Mouse (Mus musculus) lung, embryonic 14.5 days (tissue): ENCODE results near the gene Fbxo44. TPM values are rescaled to one million over a fixed set of nuclear protein-coding genes. Genes with fewer than 3 reads are reported as not detected.

Experiments used
- ATAC-seq: fragments of 200-750 bp; cut with Nextera tagmentation; 2 replicates; pipeline ENCODE4 v1.8.0; 2017; ENCODE audit warnings: mild to moderate bottlenecking, moderate TSS enrichment, moderate library complexity; ENCODE audit not compliant: insufficient read depth
- DNase-seq: peaks from one replicate; pipeline ENCODE4 v3.0.0-alpha.2; 2015
- H3K27ac ChIP-seq: fragments of 300-500 bp; sonication (generic); 2 replicates; pipeline ENCODE4 v1.5.1; 2014; ENCODE audit warnings: low read depth, mild to moderate bottlenecking, moderate library complexity
- H3K27me3 ChIP-seq: fragments of 300-500 bp; sonication (generic); 2 replicates; pipeline ENCODE4 v1.6.1; 2014; ENCODE audit warnings: low read length, control low read depth; ENCODE audit not compliant: insufficient read depth
- H3K36me3 ChIP-seq: fragments of 300-500 bp; sonication (generic); 2 replicates; pipeline ENCODE4 v1.6.1; 2014; ENCODE audit warnings: control low read depth; ENCODE audit not compliant: insufficient read depth
- H3K4me1 ChIP-seq: fragments of 300-500 bp; sonication (generic); 2 replicates; pipeline ENCODE4 v1.6.1; 2014; ENCODE audit warnings: antibody characterized with exemption, control low read depth; ENCODE audit not compliant: insufficient read depth
- H3K4me2 ChIP-seq: fragments of 300-500 bp; sonication (generic); 2 replicates; pipeline ENCODE4 v1.6.1; 2014; ENCODE audit warnings: mild to moderate bottlenecking
- H3K4me3 ChIP-seq: fragments of 300-500 bp; sonication (generic); 2 replicates; pipeline ENCODE4 v1.5.1; 2014; ENCODE audit warnings: low read depth, low read length
- H3K9ac ChIP-seq: fragments of 300-500 bp; sonication (generic); 2 replicates; pipeline ENCODE4 v1.6.1; 2014
- H3K9me3 ChIP-seq: fragments of 300-500 bp; sonication (generic); 2 replicates; pipeline ENCODE4 v1.6.1; 2016; ENCODE audit warnings: low read depth, low read length, control low read depth
- CTCF ChIP-seq: IDR thresholded peaks from 2 replicates; pipeline ENCODE4 v1.5.1; 2016; ENCODE audit warnings: antibody characterized with exemption, low read depth
- WGBS: fragments of 180-500 bp; shearing (Covaris S2); extraction: QIAGEN DNeasy Blood & Tissue Kit; methylation state at CpG from one replicate; pipeline ENCODE4 v1.1.7; 2014; 5-methylcytosine and 5-hydroxymethylcytosine counted together
- microRNA-seq: library from miRNA; unstranded; fragments of <30 nt; microRNA quantifications from one replicate; pipeline ENCODE4, GENCODE M21; 2016; ENCODE audit warnings: borderline number of aligned reads
- polyA plus RNA-seq: library from polyadenylated mRNA; unstranded; fragments of >200 nt; fragmentation: Nextera tagmentation; extraction: Ambion mirVana; gene quantifications from 2 replicates; pipeline ENCODE4 v1.2.1, GENCODE M21; 2014

The Fbxo44 gene
- polyA plus RNA-seq, 1 experiment from 2014 or later = 11.0 TPM

DNA sequence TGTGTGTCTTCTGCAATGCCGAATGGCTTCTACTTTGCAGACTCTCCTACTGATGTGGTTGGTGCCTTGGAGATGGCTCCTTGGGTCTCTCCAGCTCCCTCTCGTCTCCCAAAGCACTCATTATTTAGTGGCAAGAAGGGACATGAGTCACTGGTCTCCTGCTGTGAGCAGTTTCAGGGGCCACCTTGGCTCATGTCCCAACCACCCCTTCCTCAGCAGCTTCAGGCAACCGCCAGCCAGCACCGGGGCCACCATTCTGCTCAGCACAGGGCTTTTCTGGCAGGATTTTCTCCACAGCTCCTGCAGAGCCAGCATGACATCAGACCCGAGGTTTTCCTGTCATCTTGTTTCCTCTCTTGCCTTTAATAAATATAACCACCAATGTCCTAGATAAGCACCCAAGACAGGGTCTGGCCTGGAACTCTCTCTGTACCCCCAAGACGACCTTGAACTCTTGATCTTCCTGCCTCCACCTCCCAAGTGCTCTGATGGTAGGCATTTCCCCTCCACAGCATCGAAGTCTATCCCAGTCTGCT, 51.6 kb downstream of the Fbxo44 start:
- H3K27me3 ChIP-seq = no peaks in the 10 kb centered on the region
- H3K9ac ChIP-seq = no peak overlapping the region
- H3K27ac ChIP-seq = no peak overlapping the region
- TF ChIP-seq CTCF = no peak
- no peak overlapping the region for H3K4me2 ChIP-seq
- DNase-seq (no peak), ATAC-seq (no peak)
- WGBS = 30% methylated on average over 7 of the region's 7 CpGs
- H3K36me3 ChIP-seq = no peaks in the 10 kb centered on the region
- peaks cover 9% of the 10 kb centered on the region; the same call in 1 of the 2 replicates for H3K4me1 ChIP-seq
- H3K9me3 ChIP-seq = no peaks in the 10 kb centered on the region
- no peak overlapping the region for H3K4me3 ChIP-seq

DNA sequence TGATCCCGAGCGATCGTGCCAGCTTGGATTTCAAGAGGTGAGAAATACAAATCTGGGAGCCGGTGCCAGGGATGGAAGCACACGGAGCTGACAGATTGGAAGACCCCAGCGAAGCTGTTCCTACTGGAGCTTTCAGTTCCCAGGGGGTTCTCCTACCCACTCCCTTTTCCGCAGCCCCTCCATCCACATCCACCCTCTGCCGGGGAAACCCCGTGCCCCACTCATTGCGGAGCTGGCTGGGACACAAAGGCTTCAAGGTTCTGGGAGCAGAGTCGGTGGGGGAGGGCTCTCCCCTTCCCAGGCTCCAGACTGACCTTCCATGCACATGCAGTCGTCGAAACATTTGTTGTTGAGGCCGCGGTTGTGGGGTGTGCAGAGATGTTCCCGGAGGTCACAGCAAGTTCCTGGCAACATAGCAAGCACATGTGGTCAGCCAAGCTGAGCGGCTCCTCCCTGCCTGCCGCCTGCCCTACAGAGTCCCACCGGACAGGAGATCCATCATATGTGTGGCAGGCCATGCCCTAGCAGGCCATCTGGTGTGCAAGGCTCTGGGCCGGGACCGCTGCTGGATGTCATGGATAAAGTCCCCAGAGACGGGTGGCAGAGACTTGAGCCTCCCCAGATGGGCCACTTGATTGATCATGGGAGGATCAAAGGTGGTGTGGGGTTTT, 52.5 kb downstream of the Fbxo44 start:
- H3K4me1 ChIP-seq = peaks cover 9% of the 10 kb centered on the region; the same call in 1 of the 2 replicates
- no peak overlapping the region for H3K9ac ChIP-seq
- ATAC-seq (peak; percentile 65), DNase-seq (peak; percentile 48)
- H3K27me3 ChIP-seq = no peaks in the 10 kb centered on the region
- H3K36me3 ChIP-seq = no peaks in the 10 kb centered on the region
- WGBS = 20% methylated on average over 22 of the region's 22 CpGs
- no peak for TF ChIP-seq CTCF
- H3K4me2 ChIP-seq = peak overlapping the region; percentile 23; the same call in 1 of the 2 replicates
- no peaks in the 10 kb centered on the region for H3K9me3 ChIP-seq
- H3K4me3 ChIP-seq = no peak overlapping the region
- no peak overlapping the region for H3K27ac ChIP-seq

DNA sequence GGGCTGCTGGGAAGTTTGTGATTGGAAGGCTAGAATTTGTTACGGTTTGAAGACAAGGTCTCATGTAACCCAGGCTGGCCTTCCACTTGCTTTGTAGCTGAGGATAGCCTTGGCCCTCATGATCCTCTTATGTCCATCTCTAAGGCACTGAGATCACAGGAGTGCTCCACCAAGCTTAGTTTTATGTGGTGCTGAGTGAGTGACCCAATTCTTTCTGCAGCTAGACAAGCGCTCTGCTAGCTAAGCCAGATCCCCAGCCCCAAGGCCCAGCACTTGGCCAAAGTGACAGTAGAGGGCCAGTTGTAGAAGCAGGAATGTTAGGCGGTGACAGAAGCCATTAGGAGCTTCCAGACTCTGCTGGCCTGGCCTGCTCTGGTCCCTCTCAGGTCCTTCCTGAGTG, 56.1 kb downstream of the Fbxo44 start:
- no peaks in the 10 kb centered on the region for H3K9me3 ChIP-seq
- no peak overlapping the region for H3K9ac ChIP-seq
- no peak for TF ChIP-seq CTCF
- peaks cover 12% of the 10 kb centered on the region; the same call in 1 of the 2 replicates for H3K4me1 ChIP-seq
- no peak overlapping the region for H3K4me2 ChIP-seq
- 78% methylated on average over 3 of the region's 3 CpGs for WGBS
- ATAC-seq (no peak), DNase-seq (no peak)
- H3K4me3 ChIP-seq = no peak overlapping the region
- no peak overlapping the region for H3K27ac ChIP-seq
- H3K27me3 ChIP-seq = no peaks in the 10 kb centered on the region
- no peaks in the 10 kb centered on the region for H3K36me3 ChIP-seq

Small RNAs within 50 kb of the gene (microRNA-seq; reads per million reads assigned to microRNA genes)
- gene Mir7022 = not detected

Other genes starting within 250 kb of the Fbxo44 start
- 40.0 and 42.4 TPM in 2 replicates for gene Plod1, start 223.7 kb downstream of the Fbxo44 start, polyA plus RNA-seq
- 20.2 and 22.5 TPM in 2 replicates for gene 2510039O18Rik, start 219.6 kb downstream of the Fbxo44 start, polyA plus RNA-seq
- gene Nppb, start 174.7 kb downstream of the Fbxo44 start, polyA plus RNA-seq = not detected in 2 replicates
- gene Nppa, start 159.8 kb downstream of the Fbxo44 start, polyA plus RNA-seq = 17.4 TPM in 1 of 2 replicates, not detected in the other
- gene Clcn6, start 121.7 kb downstream of the Fbxo44 start, polyA plus RNA-seq = 3.6 and 4.2 TPM in 2 replicates
- 18.7 and 20.4 TPM in 2 replicates for gene Mthfr, start 121.4 kb downstream of the Fbxo44 start, polyA plus RNA-seq
- 11.6 and 14.2 TPM in 2 replicates for gene Agtrap, start 72.5 kb downstream of the Fbxo44 start, polyA plus RNA-seq
- gene Mad2l2, start 30.1 kb downstream of the Fbxo44 start, polyA plus RNA-seq = 60.2 and 61.1 TPM in 2 replicates
- not detected in 2 replicates for gene Draxin, start 29.8 kb downstream of the Fbxo44 start, polyA plus RNA-seq
- gene Fbxo6, start 8.3 kb downstream of the Fbxo44 start, polyA plus RNA-seq = 10.8 and 12.3 TPM in 2 replicates
- 0.72 and 1.1 TPM in 2 replicates for gene Fbxo2, start 139 bp upstream of the Fbxo44 start, polyA plus RNA-seq
- gene Disp3, start 127.5 kb upstream of the Fbxo44 start, polyA plus RNA-seq = 0.18 TPM in 2 replicates